Mouse (Mus musculus) left cerebral cortex, postnatal 36 days (tissue): Measurements from ENCODE around the gene Gm13889. TPM values are rescaled to one million over a fixed set of nuclear protein-coding genes. Genes with fewer than 3 reads are reported as not detected.

Experiments
- DNase-seq, 2 experiments: peaks; one replicate each; pipeline ENCODE4 v3.0.0; 2021 to 2022; ENCODE audit warnings: low spot score in 2 of 2, mixed read lengths in 1 of 2
- intact Hi-C: fragments of 180-260 bp; cut with DNase I; formaldehyde crosslinking; loops from one replicate; pipeline ENCODE4 v1.15.1; 2025
- total RNA-seq, 2 experiments: library from RNA; stranded (reverse); gene quantifications; 2 replicates each; pipeline ENCODE4 v1.2.3; 2021

The Gm13889 gene
- total RNA-seq, 2 experiments from 2014 or later, result 45.1 to 54.3 TPM

- DNase-seq, result no peak
- intact Hi-C loops, result no loop called here
Measured at GRCm38 (mm10) chr2:93961716-93962115, 4.7 kb upstream of the Gm13889 start.

GRCm38 (mm10) chr2:93959346-93959745 is 2.3 kb upstream of the Gm13889 start:
- DNase-seq, result no peak
- intact Hi-C loops, result loop anchor here (5.0 kb wide), 1 partner anchor 87 kb away; no protein-coding TSS in a partner anchor

GRCm38 (mm10) chr2:93958216-93958615 is 1.2 kb upstream of the Gm13889 start:
- peak in 1 of 2 experiments; percentile 30 for DNase-seq
- intact Hi-C loops, result loop anchor here (5.0 kb wide), 1 partner anchor 86 kb away; no protein-coding TSS in a partner anchor

- intact Hi-C loops, result loop anchor here (1.0 to 5.0 kb wide), 2 partner anchors 35 to 85 kb away; no protein-coding TSS in a partner anchor
- DNase-seq, result no peak
Measured at GRCm38 (mm10) chr2:93957785-93958175, 779 bp upstream of the Gm13889 start.

GRCm38 (mm10) chr2:93956331-93956801 is 635 bp downstream of the Gm13889 start:
- DNase-seq, result peak; percentile 76 to 80
- intact Hi-C loops, result loop anchor here (5.0 kb wide), 1 partner anchor 84 kb away; no protein-coding TSS in a partner anchor

- intact Hi-C loops, result loop anchor here (2.0 to 5.0 kb wide), 2 partner anchors 47 to 84 kb away; no protein-coding TSS in a partner anchor
- DNase-seq, result no peak
Measured at GRCm38 (mm10) chr2:93955886-93956285, 1.1 kb downstream of the Gm13889 start.

GRCm38 (mm10) chr2:93954781-93955578 is 2.0 kb downstream of the Gm13889 start:
- peak; percentile 54 to 61 for DNase-seq
- intact Hi-C loops, result loop anchor here (2.0 to 5.0 kb wide), 2 partner anchors 48 to 83 kb away; no protein-coding TSS in a partner anchor

GRCm38 (mm10) chr2:93953726-93954125 is 3.3 kb downstream of the Gm13889 start:
- DNase-seq, result no peak
- intact Hi-C loops, result loop anchor here (2.0 kb wide), 1 partner anchor 49 kb away; no protein-coding TSS in a partner anchor

- DNase-seq, result no peak
Measured at GRCm38 (mm10) chr2:93946976-93947375, 10.0 kb downstream of the Gm13889 start.

GRCm38 (mm10) chr2:93944855-93945254 is 12.1 kb downstream of the Gm13889 start:
- DNase-seq, result no peak
- intact Hi-C loops, result no loop called here

More at GRCm38 (mm10) chr2:93946976-93947375, 10.0 kb downstream of the Gm13889 start:
- intact Hi-C loops, result no loop called here

- intact Hi-C loops, result no loop called here
- no peak for DNase-seq
Measured at GRCm38 (mm10) chr2:93944099-93944498, 12.9 kb downstream of the Gm13889 start.

GRCm38 (mm10) chr2:93941670-93942069 is 15.3 kb downstream of the Gm13889 start:
- intact Hi-C loops, result no loop called here
- DNase-seq, result no peak

GRCm38 (mm10) chr2:93938534-93938933 is 18.5 kb downstream of the Gm13889 start:
- DNase-seq, result no peak
- intact Hi-C loops, result no loop called here

- DNase-seq, result no peak
- intact Hi-C loops, result no loop called here
Measured at GRCm38 (mm10) chr2:93928866-93929265, 28.1 kb downstream of the Gm13889 start.

- intact Hi-C loops, result no loop called here
- peak; percentile 17 to 29 for DNase-seq
Measured at GRCm38 (mm10) chr2:93927701-93928437, 29.1 kb downstream of the Gm13889 start.

GRCm38 (mm10) chr2:93926141-93926540 is 30.9 kb downstream of the Gm13889 start:
- no peak for DNase-seq
- intact Hi-C loops, result no loop called here

GRCm38 (mm10) chr2:93919093-93919492 is 37.9 kb downstream of the Gm13889 start:
- intact Hi-C loops, result no loop called here
- no peak for DNase-seq

GRCm38 (mm10) chr2:93913552-93913951 is 43.4 kb downstream of the Gm13889 start:
- DNase-seq, result no peak
- intact Hi-C loops, result no loop called here

- DNase-seq, result peak in 1 of 2 experiments; percentile 24
- intact Hi-C loops, result no loop called here
Measured at GRCm38 (mm10) chr2:93911942-93912341, 45.1 kb downstream of the Gm13889 start.

GRCm38 (mm10) chr2:93909716-93910115 is 47.3 kb downstream of the Gm13889 start:
- DNase-seq, result no peak
- intact Hi-C loops, result no loop called here
